Mouse (Mus musculus): Measurements from ENCODE around the gene Phf19.

- TF ChIP-seq CTCF (IDR thresholded peaks at IDR 0.05; ENCODE audit: borderline replicate concordance, insufficient read depth, low read depth, low read length): no peak
- TF ChIP-seq POLR2A (IDR thresholded peaks at IDR 0.05; ENCODE audit: borderline replicate concordance, insufficient read depth, low read length): no peak
These were observed 66.1 kb downstream of the Phf19 start for GRCm38 (mm10) chr2:34847702-34848101.

Data from cerebellum, adult 2 months (tissue).